Mouse (Mus musculus): ENCODE results near the gene Dnajc5g.

The Dnajc5g gene

GRCm38 (mm10) chr5:31095711-31096480 lies 10.2 kb upstream of the Dnajc5g start:
- in situ Hi-C loops (cut with MboI, MseI) = no loop called here

- in situ Hi-C loops (cut with MboI, MseI) = loop anchor here (10.0 kb wide), 1 partner anchor 553 kb away; no protein-coding TSS in a partner anchor
These were observed 2.0 kb downstream of the Dnajc5g start, which contains the start of gene Slc30a3 for GRCm38 (mm10) chr5:31108000-31108490. Gene Slc30a3 (minus strand): TSS chr5:31108237.

GRCm38 (mm10) chr5:31110781-31111180 lies 4.7 kb downstream of the Dnajc5g start:
- in situ Hi-C loops (cut with MboI, MseI) = no loop called here

- in situ Hi-C loops (cut with MboI, MseI) = no loop called here
These were observed 10.3 kb downstream of the Dnajc5g start, which contains the start of gene Trim54 for GRCm38 (mm10) chr5:31116354-31116753. Gene Trim54 (plus strand): TSS chr5:31116712.

- in situ Hi-C loops (cut with MboI, MseI) = no loop called here
These were observed 10.8 kb downstream of the Dnajc5g start for GRCm38 (mm10) chr5:31116912-31117311.

- in situ Hi-C loops (cut with MboI, MseI) = no loop called here
These were observed 15.0 kb downstream of the Dnajc5g start for GRCm38 (mm10) chr5:31121111-31121510.

- in situ Hi-C loops (cut with MboI, MseI) = no loop called here
These were observed 17.4 kb downstream of the Dnajc5g start for GRCm38 (mm10) chr5:31123481-31123880.

GRCm38 (mm10) chr5:31126050-31126449 lies 20.0 kb downstream of the Dnajc5g start:
- in situ Hi-C loops (cut with MboI, MseI) = no loop called here

GRCm38 (mm10) chr5:31136730-31137424 lies 30.8 kb downstream of the Dnajc5g start:
- in situ Hi-C loops (cut with MboI, MseI) = no loop called here

- in situ Hi-C loops (cut with MboI, MseI) = no loop called here
These were observed 31.6 kb downstream of the Dnajc5g start for GRCm38 (mm10) chr5:31137658-31138057.

- in situ Hi-C loops (cut with MboI, MseI) = no loop called here
These were observed 32.3 kb downstream of the Dnajc5g start, which contains the start of gene Ucn for GRCm38 (mm10) chr5:31138241-31138967. Gene Ucn (minus strand): TSS chr5:31138829.

- in situ Hi-C loops (cut with MboI, MseI) = no loop called here
These were observed 32.9 kb downstream of the Dnajc5g start for GRCm38 (mm10) chr5:31138968-31139425.

GRCm38 (mm10) chr5:31149781-31150180 lies 43.7 kb downstream of the Dnajc5g start:
- in situ Hi-C loops (cut with MboI, MseI) = no loop called here

- in situ Hi-C loops (cut with MboI, MseI) = no loop called here
These were observed 45.7 kb downstream of the Dnajc5g start for GRCm38 (mm10) chr5:31151746-31152145.

- in situ Hi-C loops (cut with MboI, MseI) = no loop called here
These were observed 47.5 kb downstream of the Dnajc5g start for GRCm38 (mm10) chr5:31153516-31154151.

- in situ Hi-C loops (cut with MboI, MseI) = no loop called here
These were observed 48.1 kb downstream of the Dnajc5g start, which contains the start of gene Mpv17 for GRCm38 (mm10) chr5:31154152-31154553. Gene Mpv17 (minus strand): TSS chr5:31154251.
